Mouse (Mus musculus) spleen, adult 2 months (tissue): ENCODE results near the gene Zfand3. TPM values are rescaled to one million over a fixed set of nuclear protein-coding genes. Genes with fewer than 3 reads are reported as not detected.

Experiments
- DNase-seq, 2 experiments: peaks; one replicate each; pipeline versions ENCODE4 v3.0.0 to v3.0.0-alpha.2; 2012 to 2021; ENCODE audit warnings: low spot score in 2 of 2, low read depth in 1 of 2
- H3K27ac ChIP-seq: fragments of 200-500 bp; 2 replicates; pipeline ENCODE4 v1.5.1; 2012; ENCODE audit warnings: low read length, inconsistent platforms; ENCODE audit not compliant: insufficient read depth
- H3K27me3 ChIP-seq: fragments of 200-500 bp; 2 replicates; pipeline ENCODE4 v1.6.1; 2012; ENCODE audit warnings: mild to moderate bottlenecking, moderate library complexity, low read length, inconsistent platforms; ENCODE audit not compliant: control insufficient read depth, insufficient read depth
- H3K36me3 ChIP-seq: fragments of 200-500 bp; 2 replicates; pipeline ENCODE4 v1.6.1; 2012; ENCODE audit warnings: mild to moderate bottlenecking, low read length, inconsistent platforms; ENCODE audit not compliant: control insufficient read depth, insufficient read depth
- H3K4me1 ChIP-seq: fragments of 200-500 bp; 2 replicates; pipeline ENCODE4 v1.6.1; 2011; ENCODE audit warnings: inconsistent platforms; ENCODE audit not compliant: control insufficient read depth, insufficient read depth, insufficient read length
- H3K4me3 ChIP-seq: fragments of 200-500 bp; 2 replicates; pipeline ENCODE4 v1.5.1; 2011; ENCODE audit warnings: mild to moderate bottlenecking, inconsistent platforms; ENCODE audit not compliant: insufficient read depth, insufficient read length; ENCODE audit errors: extremely low read depth
- CTCF ChIP-seq: fragments of 200-500 bp; IDR thresholded peaks from 2 replicates; pipeline ENCODE4 v1.5.1; 2011; ENCODE audit warnings: mild to moderate bottlenecking, inconsistent platforms; ENCODE audit not compliant: insufficient read depth, insufficient read length, insufficient replicate concordance; ENCODE audit errors: extremely low read depth
- POLR2A ChIP-seq: fragments of 200-500 bp; IDR thresholded peaks from 2 replicates; pipeline ENCODE4 v1.6.1; 2011; ENCODE audit warnings: low read depth, low read length, inconsistent platforms
- WGBS: fragments of 180-500 bp; shearing (Covaris S2); methylation state at CpG from one replicate; pipeline ENCODE4 v1.1.7; 2018; 5-methylcytosine and 5-hydroxymethylcytosine counted together
- polyA plus RNA-seq: library from polyadenylated mRNA; depleted of rRNA; stranded (reverse); fragments of >200 nt; gene quantifications from 2 replicates; pipeline ENCODE4 v1.2.3, GENCODE M21; 2012

Gene Zfand3
- polyA plus RNA-seq, 1 experiment = 50.5 TPM

- Histone ChIP-seq H3K36me3 (no peaks in the 10 kb centered on the region), H3K4me1 (no peaks in the 10 kb centered on the region), H3K27ac (no peak overlapping the region), H3K27me3 (no peaks in the 10 kb centered on the region), H3K4me3 (no peak overlapping the region)
- TF ChIP-seq CTCF (no peak), POLR2A (no peak)
- DNase-seq = no peak
- whole genome bisulfite sequencing = 91% methylated on average over 5 of the region's 5 CpGs
Measured at GRCm38 (mm10) chr17:29995986-29996385, 8.5 kb upstream of the Zfand3 start.

- Histone ChIP-seq H3K4me1 (no peaks in the 10 kb centered on the region), H3K27me3 (no peaks in the 10 kb centered on the region), H3K27ac (no peak overlapping the region), H3K4me3 (no peak overlapping the region), H3K36me3 (no peaks in the 10 kb centered on the region)
- WGBS = 88% methylated on average over 7 of the region's 7 CpGs
- TF ChIP-seq POLR2A (no peak), CTCF (no peak)
- no peak for DNase-seq
Measured at GRCm38 (mm10) chr17:29997726-29998125, 6.8 kb upstream of the Zfand3 start.

GRCm38 (mm10) chr17:29998566-29999295 lies 5.8 kb upstream of the Zfand3 start:
- Histone ChIP-seq H3K36me3 (no peaks in the 10 kb centered on the region), H3K4me3 (no peak overlapping the region), H3K27me3 (no peaks in the 10 kb centered on the region), H3K27ac (no peak overlapping the region), H3K4me1 (0 out of 2 replicates have a peak, but pooled peaks cover 2% of the 10 kb centered on the region)
- TF ChIP-seq CTCF (no peak), POLR2A (no peak)
- 86% methylated on average over 24 of the region's 24 CpGs for WGBS
- no peak for DNase-seq

GRCm38 (mm10) chr17:30005103-30005443 lies 540 bp downstream of the Zfand3 start:
- Histone ChIP-seq H3K4me1 (peaks cover 8% of the 10 kb centered on the region; the same call in 1 of the 2 replicates), H3K27ac (peak overlapping the region; percentile 54), H3K36me3 (no peaks in the 10 kb centered on the region)

GRCm38 (mm10) chr17:30005451-30005941 lies 963 bp downstream of the Zfand3 start:
- Histone ChIP-seq H3K36me3 (no peaks in the 10 kb centered on the region), H3K4me1 (peaks cover 8% of the 10 kb centered on the region; the same call in 1 of the 2 replicates), H3K27me3 (no peaks in the 10 kb centered on the region), H3K27ac (peak overlapping the region; percentile 86), H3K4me3 (peak overlapping the region; percentile 83)
- TF ChIP-seq CTCF = no peak
- TF ChIP-seq POLR2A = no peak
- 0% methylated on average over 16 of the region's 19 CpGs for WGBS
- peak in 1 of 2 experiments; percentile 36 for DNase-seq

More at GRCm38 (mm10) chr17:30005103-30005443, 540 bp downstream of the Zfand3 start:
- TF ChIP-seq POLR2A = no peak
- no peak for TF ChIP-seq CTCF
- H3K27me3 ChIP-seq = no peaks in the 10 kb centered on the region
- no peak for DNase-seq
- peak overlapping the region; percentile 83 for H3K4me3 ChIP-seq
- 2% methylated on average over 29 of the region's 47 CpGs for WGBS

- no peak overlapping the region for H3K4me3 ChIP-seq
- no peak for DNase-seq
- TF ChIP-seq CTCF = no peak
- no peak for TF ChIP-seq POLR2A
- H3K27me3 ChIP-seq = no peaks in the 10 kb centered on the region
- 84% methylated on average over 2 of the region's 2 CpGs for WGBS
- H3K4me1 ChIP-seq = peaks cover 8% of the 10 kb centered on the region; the same call in 1 of the 2 replicates
- no peaks in the 10 kb centered on the region for H3K36me3 ChIP-seq
- H3K27ac ChIP-seq = no peak overlapping the region
Measured at GRCm38 (mm10) chr17:30006877-30007276, 2.3 kb downstream of the Zfand3 start.

- Histone ChIP-seq H3K27me3 (no peaks in the 10 kb centered on the region), H3K4me1 (peaks cover 8% of the 10 kb centered on the region; the same call in 1 of the 2 replicates), H3K36me3 (no peaks in the 10 kb centered on the region), H3K27ac (no peak overlapping the region), H3K4me3 (no peak overlapping the region)
- TF ChIP-seq CTCF (no peak), POLR2A (no peak)
- WGBS = 85% methylated on average over 6 of the region's 6 CpGs
- DNase-seq = no peak
Measured at GRCm38 (mm10) chr17:30007883-30008282, 3.4 kb downstream of the Zfand3 start.

GRCm38 (mm10) chr17:30008392-30008791 lies 3.9 kb downstream of the Zfand3 start:
- Histone ChIP-seq H3K4me3 (no peak overlapping the region), H3K4me1 (peaks cover 8% of the 10 kb centered on the region; the same call in 1 of the 2 replicates), H3K36me3 (no peaks in the 10 kb centered on the region), H3K27ac (no peak overlapping the region), H3K27me3 (no peaks in the 10 kb centered on the region)
- no peak for DNase-seq
- no peak for TF ChIP-seq POLR2A
- no peak for TF ChIP-seq CTCF
